Mouse (Mus musculus): Measurements from ENCODE around the gene Helz2.
"Not testable (repeated sequence)": the region's sequence is repeated elsewhere in the genome, so short reads cannot be mapped to it uniquely, and the experiment has no call there.

- TF ChIP-seq CTCF (IDR thresholded peaks at IDR 0.05); POLR2A (IDR thresholded peaks at IDR 0.05; ENCODE audit: insufficient read depth, low read depth, low read length); EP300 (IDR thresholded peaks at IDR 0.05; ENCODE audit: insufficient read depth, low read depth, low read length): not testable (repeated sequence)
Measured at GRCm38 (mm10) chr2:181191385-181191784, 50.4 kb downstream of the Helz2 start.

Data from heart, adult 2 months (tissue).